Mouse (Mus musculus): Measurements from ENCODE around the gene Appl1. TPM values are rescaled to one million over a fixed set of nuclear protein-coding genes. Genes with fewer than 3 reads are reported as not detected.

Appl1 gene
- total RNA-seq, 2 experiments from 2014 or later, result 23.8 to 38.9 TPM

Other genes with a start within 250 kb of the Appl1 start
- not detected in 2 replicates for gene Asb14, start 76.7 kb downstream of the Appl1 start, total RNA-seq (2015)
- not detected in 2 replicates for gene Asb14, start 76.7 kb downstream of the Appl1 start, total RNA-seq (2017)
- 0.11 and 0.78 TPM in 2 replicates for gene Hesx1, start 23.2 kb upstream of the Appl1 start, total RNA-seq (2015)
- 1.6 TPM in 1 of 2 replicates, not detected in the other for gene Hesx1, start 23.2 kb upstream of the Appl1 start, total RNA-seq (2017)
- gene Il17rd, start 67.7 kb upstream of the Appl1 start, total RNA-seq (2015), result not detected in 2 replicates
- 0.11 TPM in 1 of 2 replicates, not detected in the other for gene Il17rd, start 67.7 kb upstream of the Appl1 start, total RNA-seq (2017)
- gene Arhgef3, start 143.7 kb upstream of the Appl1 start, total RNA-seq (2015), result 40.5 and 46.9 TPM in 2 replicates
- gene Arhgef3, start 143.7 kb upstream of the Appl1 start, total RNA-seq (2017), result 58.8 and 60.6 TPM in 2 replicates